Mouse (Mus musculus) myocyte (in vitro differentiated cells): ENCODE results near the gene Rbms1. TPM values are rescaled to one million over a fixed set of nuclear protein-coding genes. Genes with fewer than 3 reads are reported as not detected.

Experiments used
- H3K27me3 ChIP-seq: one replicate; pipeline ENCODE4 v1.6.1; 2011; ENCODE audit not compliant: control insufficient read depth, insufficient read depth, insufficient read length
- H3K36me3 ChIP-seq: one replicate; pipeline ENCODE4 v1.6.1; 2011; ENCODE audit not compliant: control insufficient read depth, insufficient read depth
- H3K4me2 ChIP-seq: one replicate; pipeline ENCODE4 v1.6.1; 2011; ENCODE audit warnings: low read depth, control low read depth
- H3K4me3 ChIP-seq: one replicate; pipeline ENCODE4 v1.5.1; 2011; ENCODE audit warnings: mild to moderate bottlenecking, control low read depth, moderate library complexity
- H3K79me2 ChIP-seq: one replicate; pipeline ENCODE4 v1.6.1; 2011; ENCODE audit not compliant: control insufficient read depth, insufficient read depth
- H3ac ChIP-seq: one replicate; pipeline ENCODE4 v1.6.1; 2011; ENCODE audit not compliant: control insufficient read depth, insufficient read length
- CEBPB ChIP-seq: IDR thresholded peaks from 2 replicates; pipeline ENCODE4 v1.6.1; 2011; ENCODE audit warnings: mild to moderate bottlenecking, moderate library complexity; ENCODE audit not compliant: poor library complexity, insufficient read depth, severe bottlenecking
- E2F4 ChIP-seq: IDR thresholded peaks from one replicate; pipeline ENCODE4 v1.6.1; 2011; ENCODE audit warnings: mild to moderate bottlenecking, control low read depth, moderate library complexity; ENCODE audit not compliant: insufficient read depth
- MAX ChIP-seq: IDR thresholded peaks from one replicate; pipeline ENCODE4 v1.6.1; 2011; ENCODE audit warnings: low read depth, mild to moderate bottlenecking, control low read depth
- MYOD1 ChIP-seq, 3 experiments: IDR thresholded peaks; one replicate each; pipeline ENCODE4 v1.6.1; 2011; ENCODE audit warnings: control low read depth in 2 of 3, low read depth in 2 of 3, mild to moderate bottlenecking in 2 of 3, moderate library complexity in 1 of 3; ENCODE audit not compliant: insufficient read length in 2 of 3, control insufficient read depth in 1 of 3
- MYOG ChIP-seq, 3 experiments: IDR thresholded peaks; one replicate each; pipeline ENCODE4 v1.6.1; 2011; ENCODE audit warnings: control low read depth in 2 of 3, low read depth in 2 of 3, mild to moderate bottlenecking in 2 of 3; ENCODE audit not compliant: insufficient read length in 2 of 3, control insufficient read depth in 1 of 3, insufficient read depth in 1 of 3
- POLR2A ChIP-seq: IDR thresholded peaks from one replicate; pipeline ENCODE4 v1.6.1; 2011; ENCODE audit warnings: low read depth, mild to moderate bottlenecking, control low read depth, moderate library complexity; ENCODE audit not compliant: insufficient read length
- POLR2AphosphoS2 ChIP-seq: IDR thresholded peaks from one replicate; pipeline ENCODE4 v1.6.1; 2011; ENCODE audit warnings: low read depth, control low read depth; ENCODE audit not compliant: insufficient read length
- REST ChIP-seq: IDR thresholded peaks from one replicate; pipeline ENCODE4 v1.6.1; 2011; ENCODE audit warnings: mild to moderate bottlenecking, control low read depth, moderate library complexity; ENCODE audit not compliant: insufficient read depth, insufficient read length
- SRF ChIP-seq: IDR thresholded peaks from one replicate; pipeline ENCODE4 v1.6.1; 2011; ENCODE audit warnings: low read depth; ENCODE audit not compliant: control insufficient read depth, insufficient read length
- TCF12 ChIP-seq: IDR thresholded peaks from one replicate; pipeline ENCODE4 v1.6.1; 2011; ENCODE audit warnings: mild to moderate bottlenecking, control low read depth; ENCODE audit not compliant: poor library complexity, insufficient read depth, severe bottlenecking
- TCF3 ChIP-seq: IDR thresholded peaks from one replicate; pipeline ENCODE4 v1.6.1; 2011; ENCODE audit warnings: low read depth, control low read depth; ENCODE audit not compliant: insufficient read length
- USF1 ChIP-seq: IDR thresholded peaks from one replicate; pipeline ENCODE4 v1.6.1; 2011; ENCODE audit warnings: low read depth, mild to moderate bottlenecking, control low read depth, moderate library complexity
- polyA plus RNA-seq: library from polyadenylated mRNA; unstranded; fragments of >200 nt; fragmentation: generic; extraction: Trizol; gene quantifications from one replicate; pipeline ENCODE4 v1.2.1, GENCODE M21; 2012; ENCODE audit warnings: missing spikeins

The Rbms1 gene
- polyA plus RNA-seq, 1 experiment, result 34.8 TPM

DNA sequence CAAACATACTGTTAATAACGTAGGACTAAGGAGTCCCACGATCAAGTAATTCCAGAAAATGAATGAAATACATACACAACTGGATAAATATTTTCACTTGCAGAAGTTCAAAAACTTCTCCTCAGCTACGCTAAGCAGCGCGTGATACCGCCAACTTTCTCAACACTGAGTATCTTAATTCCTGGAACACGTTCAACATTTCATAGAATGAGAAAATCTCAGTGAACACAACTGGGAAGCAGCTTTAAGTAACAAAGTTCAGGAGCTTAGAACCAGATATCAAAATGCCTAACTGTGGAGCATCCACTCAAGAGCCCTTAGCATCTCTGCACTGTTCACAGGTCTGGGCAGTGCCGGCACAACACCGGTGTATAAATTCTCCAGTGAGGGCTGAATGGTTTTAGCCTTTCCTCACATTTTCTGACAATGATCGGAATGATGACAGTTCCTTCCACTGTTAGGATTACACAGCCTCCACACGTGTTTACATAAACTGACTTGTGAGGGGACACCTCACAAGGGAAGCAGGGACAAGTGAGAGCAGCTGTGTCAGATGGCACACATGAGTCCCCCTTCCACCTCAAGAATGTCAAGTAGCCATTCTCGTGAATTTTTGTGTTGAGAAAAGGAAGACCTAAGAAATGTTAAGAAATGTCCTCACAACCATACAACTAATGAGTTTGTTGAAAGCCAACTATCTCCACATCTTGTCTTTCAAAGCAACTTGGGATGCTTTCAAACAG lies 93.8 kb downstream of the Rbms1 start:
- H3K4me2 ChIP-seq, result no peak overlapping the region
- TF ChIP-seq REST (no peak), SRF (no peak), TCF3 (peak; percentile 25), MAX (no peak), USF1 (no peak), MYOG (IDR thresholded peaks at IDR 0.05; ENCODE audit: control insufficient read depth in 1 of 3, insufficient read depth in 1 of 3, insufficient read length in 2 of 3, low read depth in 2 of 3) (peak in 1 of 3 experiments; percentile 70), MYOD1 (IDR thresholded peaks at IDR 0.05; ENCODE audit: control insufficient read depth in 1 of 3, insufficient read length in 2 of 3, low read depth in 2 of 3) (peak in 2 of 3 experiments; percentile 68 to 77)
- H3K79me2 ChIP-seq, result peaks cover 92% of the 10 kb centered on the region

DNA sequence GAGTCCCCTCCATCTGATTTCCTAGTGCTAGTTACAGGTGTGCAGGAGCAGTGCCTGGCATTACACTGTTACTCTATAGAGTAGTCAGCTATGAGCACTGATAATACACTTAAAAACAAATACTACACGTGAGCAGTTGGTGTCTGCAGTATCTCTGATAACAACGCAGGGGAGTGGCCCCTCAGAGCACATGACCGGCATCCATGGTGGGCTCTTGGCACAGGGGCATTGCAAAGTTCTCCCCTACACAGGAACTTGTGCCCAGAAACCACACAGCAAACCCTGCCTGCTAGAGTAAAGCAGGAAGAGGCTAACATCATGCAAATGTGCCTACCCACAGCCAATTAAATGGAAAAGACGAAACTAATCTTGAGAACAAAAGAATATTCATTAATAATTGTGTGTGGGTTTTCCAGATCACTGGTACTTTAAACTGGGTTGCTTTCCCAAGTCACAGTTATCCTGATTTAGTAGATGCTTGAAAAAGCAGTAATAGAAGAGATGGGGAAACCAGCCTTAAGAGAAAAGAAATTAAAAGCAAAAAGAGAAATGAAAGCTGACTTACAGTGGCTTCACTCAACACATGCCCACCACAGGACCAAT lies 94.8 kb downstream of the Rbms1 start:
- no peaks in the 10 kb centered on the region for H3K27me3 ChIP-seq
- peak overlapping the region; percentile 55 for H3K4me2 ChIP-seq
- no peaks in the 10 kb centered on the region for H3K36me3 ChIP-seq
- no peak for TF ChIP-seq CEBPB
- TF ChIP-seq USF1, result no peak
- peaks cover 92% of the 10 kb centered on the region for H3K79me2 ChIP-seq
- no peak overlapping the region for H3K4me3 ChIP-seq
- H3ac ChIP-seq, result no peak overlapping the region

More for the DNA sequence above, 93.8 kb downstream of the Rbms1 start:
- Histone ChIP-seq H3K27me3 (no peaks in the 10 kb centered on the region), H3K36me3 (no peaks in the 10 kb centered on the region), H3K4me3 (no peak overlapping the region), H3ac (no peak overlapping the region)

DNA sequence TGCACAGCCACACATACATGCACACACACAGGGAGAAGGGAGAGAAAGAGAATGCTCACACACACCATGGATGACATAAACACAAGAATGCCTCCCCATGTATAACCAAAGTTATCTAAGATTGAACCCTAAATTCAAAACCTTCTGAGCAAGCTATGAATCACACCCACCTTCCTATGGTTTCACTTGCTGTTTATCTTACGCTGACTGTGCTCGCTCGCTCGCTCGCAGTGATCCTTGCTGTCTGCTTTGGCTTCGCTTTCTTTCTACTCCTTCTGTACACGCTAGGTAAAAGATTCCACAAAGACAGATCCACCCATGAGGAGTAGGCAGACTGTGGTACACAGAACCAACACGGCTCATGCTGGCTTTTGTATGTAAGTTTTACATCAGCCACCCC lies 95.7 kb downstream of the Rbms1 start:
- H3ac ChIP-seq, result no peak overlapping the region
- no peaks in the 10 kb centered on the region for H3K27me3 ChIP-seq
- TF ChIP-seq TCF3 (no peak), POLR2AphosphoS2 (peak; percentile 23), E2F4 (no peak), MYOD1 (IDR thresholded peaks at IDR 0.05; ENCODE audit: control insufficient read depth in 1 of 3, insufficient read length in 2 of 3, low read depth in 2 of 3) (no peak), USF1 (no peak), MYOG (IDR thresholded peaks at IDR 0.05; ENCODE audit: control insufficient read depth in 1 of 3, insufficient read depth in 1 of 3, insufficient read length in 2 of 3, low read depth in 2 of 3) (no peak)
- H3K4me3 ChIP-seq, result no peak overlapping the region
- peak overlapping the region; percentile 55 for H3K4me2 ChIP-seq
- H3K36me3 ChIP-seq, result peaks cover 2% of the 10 kb centered on the region
- peaks cover 92% of the 10 kb centered on the region for H3K79me2 ChIP-seq

DNA sequence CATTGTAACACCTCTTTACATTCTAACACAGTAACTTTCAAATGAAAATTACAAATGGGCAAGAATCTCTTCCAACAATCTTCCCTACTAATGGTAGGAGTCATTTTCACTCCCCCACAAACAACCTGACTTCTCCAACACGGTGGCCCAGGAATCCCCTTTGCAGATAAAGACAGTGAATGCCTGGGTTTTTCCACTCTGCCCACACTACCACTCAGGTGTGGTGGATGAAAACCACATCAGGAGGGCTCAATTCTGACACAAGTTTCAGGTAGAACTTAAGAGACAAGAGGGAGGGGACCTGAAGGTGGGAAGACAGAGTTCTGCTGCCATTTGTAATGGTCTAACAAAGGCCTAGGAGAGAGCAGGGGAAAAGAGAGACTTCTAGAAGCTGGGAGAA lies 97.1 kb downstream of the Rbms1 start:
- TF ChIP-seq MYOD1 (IDR thresholded peaks at IDR 0.05; ENCODE audit: control insufficient read depth in 1 of 3, insufficient read length in 2 of 3, low read depth in 2 of 3) (no peak), POLR2AphosphoS2 (no peak), TCF12 (no peak), REST (no peak), MAX (no peak), USF1 (no peak)
- Histone ChIP-seq H3K27me3 (no peaks in the 10 kb centered on the region), H3K4me2 (no peak overlapping the region), H3K79me2 (peaks cover 95% of the 10 kb centered on the region), H3ac (no peak overlapping the region), H3K36me3 (peaks cover 4% of the 10 kb centered on the region), H3K4me3 (no peak overlapping the region)

DNA sequence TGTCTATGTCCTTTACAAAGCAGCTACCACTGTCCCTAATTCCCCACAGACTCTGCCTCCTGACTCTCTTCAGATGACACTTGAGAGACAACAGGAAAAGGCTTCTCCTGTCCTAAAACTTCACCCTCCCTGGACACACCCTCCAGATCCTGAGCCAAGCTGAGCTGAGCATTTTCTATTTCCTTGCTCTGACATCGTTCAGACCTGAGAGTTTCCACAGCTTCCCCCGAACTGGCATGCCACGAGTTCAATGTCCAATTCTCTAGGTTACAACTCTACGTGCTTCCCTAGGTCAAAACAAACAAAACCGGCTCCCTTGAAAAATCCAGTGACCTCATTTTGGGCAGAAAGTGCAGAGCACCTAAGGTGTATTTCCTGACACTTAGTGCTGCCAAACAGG lies 98.0 kb downstream of the Rbms1 start:
- Histone ChIP-seq H3K4me3 (no peak overlapping the region), H3K79me2 (peaks cover 100% of the 10 kb centered on the region), H3K4me2 (peak overlapping the region; percentile 37), H3ac (no peak overlapping the region), H3K27me3 (no peaks in the 10 kb centered on the region), H3K36me3 (peaks cover 4% of the 10 kb centered on the region)
- TF ChIP-seq USF1 (no peak), REST (no peak), TCF12 (no peak), POLR2AphosphoS2 (no peak), MYOD1 (IDR thresholded peaks at IDR 0.05; ENCODE audit: control insufficient read depth in 1 of 3, insufficient read length in 2 of 3, low read depth in 2 of 3) (no peak), POLR2A (no peak), MAX (no peak), SRF (no peak), MYOG (IDR thresholded peaks at IDR 0.05; ENCODE audit: control insufficient read depth in 1 of 3, insufficient read depth in 1 of 3, insufficient read length in 2 of 3, low read depth in 2 of 3) (no peak), CEBPB (no peak), TCF3 (no peak), E2F4 (no peak)
